Mouse (Mus musculus) retina, postnatal 1 day (tissue): Measurements from ENCODE around the gene Dctn3.
"Not testable (repeated sequence)": the region's sequence is repeated elsewhere in the genome, so short reads cannot be mapped to it uniquely, and the experiment has no call there.

Experiments used
- DNase-seq: peaks from one replicate; pipeline ENCODE4 v3.0.0-alpha.2; 2012

Dctn3 gene

DNA sequence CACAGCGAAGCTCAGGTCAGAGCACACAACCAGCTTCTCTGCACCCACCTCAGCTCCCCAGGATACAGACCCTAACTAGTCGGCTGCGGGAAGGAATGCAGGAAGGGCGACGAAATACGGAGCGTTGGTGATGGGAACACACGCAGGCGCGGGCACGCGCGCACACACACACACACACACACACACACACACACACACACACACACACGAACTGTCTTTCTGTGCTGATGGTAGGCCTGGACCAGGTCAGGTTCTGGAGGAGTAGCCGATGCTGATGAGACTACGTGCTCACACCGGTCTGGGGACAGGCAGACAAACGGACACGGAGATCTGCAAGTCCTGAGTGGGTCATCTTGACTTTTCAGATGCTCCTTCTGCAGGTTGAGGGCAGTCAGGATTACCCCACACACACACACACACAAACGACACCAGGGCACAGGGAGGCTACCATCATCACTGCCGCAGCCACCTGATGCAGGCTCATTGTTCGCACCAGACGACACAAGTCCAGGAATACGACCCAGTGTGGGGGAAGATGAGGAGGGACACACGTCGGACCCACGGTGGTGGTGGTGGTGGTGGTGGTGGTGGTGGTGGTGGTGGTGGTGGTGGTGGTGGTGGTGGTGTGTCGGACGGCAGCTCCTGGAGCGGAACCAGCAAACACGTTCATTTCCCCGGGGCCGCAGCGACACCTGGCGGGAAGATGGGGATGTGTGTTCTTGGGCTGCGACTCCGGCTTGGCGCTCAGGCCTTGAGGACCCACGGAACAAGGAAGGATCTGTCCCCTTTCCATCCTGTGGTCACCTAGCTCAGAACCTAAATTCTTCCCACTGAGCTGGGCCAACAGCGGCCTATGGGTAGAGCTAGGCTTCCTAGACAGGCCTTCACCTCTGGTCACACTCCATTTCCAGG, 25.8 kb downstream of the Dctn3 start, which contains the start of gene Cntfr:
TSS of gene Cntfr (minus strand) at position 160 of the 912 bp plus-strand sequence.
- peak; percentile 79 for DNase-seq

DNA sequence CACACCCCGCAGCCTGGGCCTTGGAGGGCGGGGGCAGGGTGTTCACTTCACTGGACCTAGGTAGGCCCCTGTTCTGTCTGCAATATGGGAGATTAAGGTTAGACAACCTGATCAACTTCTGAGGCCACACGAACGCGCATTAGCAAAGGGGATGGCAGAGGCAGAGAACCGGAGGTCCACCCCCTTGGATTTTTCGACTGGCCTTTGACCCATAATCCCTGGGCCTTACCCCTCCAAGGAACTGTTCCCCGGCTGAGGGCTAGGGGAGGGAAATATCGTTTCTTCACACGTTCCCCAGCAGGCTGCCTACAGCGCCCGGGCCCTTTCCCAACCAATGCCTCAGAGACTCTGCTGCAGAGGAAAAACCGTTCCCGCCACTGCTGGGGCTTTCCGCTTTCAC, 26.5 kb downstream of the Dctn3 start:
- DNase-seq: not testable (repeated sequence)

DNA sequence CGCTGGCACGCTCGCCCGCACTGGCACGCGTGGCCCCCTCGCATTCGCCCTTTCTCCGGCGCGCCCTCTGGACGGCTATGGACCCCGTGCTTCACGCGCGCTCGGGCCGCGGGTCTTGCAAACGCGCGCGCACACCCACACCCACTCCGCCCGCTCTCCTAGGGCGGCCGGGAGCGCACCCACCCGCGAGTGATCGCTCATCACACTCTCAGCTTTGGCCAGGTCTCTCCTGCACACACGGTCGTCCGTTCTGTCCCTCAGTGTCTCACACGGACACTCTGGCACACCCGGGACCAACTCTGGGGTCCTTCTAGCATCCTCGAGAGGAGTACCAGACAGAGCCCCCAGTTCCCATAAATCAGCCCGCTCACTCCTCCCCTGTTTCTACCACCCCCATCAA, 27.2 kb downstream of the Dctn3 start:
- not testable (repeated sequence) for DNase-seq

DNA sequence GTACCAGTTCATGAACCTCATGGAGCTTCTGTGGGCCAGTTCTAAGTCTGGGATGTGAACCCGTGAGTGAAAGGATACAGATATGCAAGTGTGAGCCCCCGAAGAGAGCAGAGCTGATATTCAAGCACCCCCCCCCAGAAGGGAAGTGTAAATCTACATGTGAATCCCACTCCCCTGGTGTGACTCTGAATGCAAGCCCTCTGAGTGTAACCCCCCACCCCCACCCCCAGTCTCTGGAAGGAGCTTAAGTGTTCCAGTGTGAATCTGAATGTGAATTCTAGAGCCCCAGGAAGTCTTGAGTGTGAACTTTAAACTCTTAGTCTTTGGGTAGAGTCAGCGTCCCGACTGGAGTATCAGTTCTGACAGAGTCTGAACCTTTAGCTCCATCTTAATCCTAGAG, 29.5 kb downstream of the Dctn3 start:
- DNase-seq: not testable (repeated sequence)

DNA sequence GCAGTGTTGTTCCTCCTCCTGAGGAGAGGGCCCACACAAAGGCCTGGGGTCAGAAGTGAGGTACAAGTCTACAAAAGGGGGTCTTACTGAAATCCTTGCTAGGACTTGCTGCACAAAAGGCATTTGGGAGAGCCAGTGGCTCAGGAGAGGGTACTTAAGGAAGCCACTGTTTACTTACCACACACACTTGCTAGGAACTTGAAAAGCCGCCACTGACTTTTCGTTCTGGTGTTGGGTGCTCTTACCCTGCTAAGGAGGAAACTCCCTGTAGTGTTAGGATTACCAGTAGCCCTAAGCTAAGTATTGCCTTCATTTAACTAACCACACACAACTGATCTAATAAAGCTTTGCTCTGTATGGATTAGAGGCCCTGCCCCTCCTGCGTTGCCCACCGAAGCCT, 33.0 kb downstream of the Dctn3 start:
- not testable (repeated sequence) for DNase-seq

DNA sequence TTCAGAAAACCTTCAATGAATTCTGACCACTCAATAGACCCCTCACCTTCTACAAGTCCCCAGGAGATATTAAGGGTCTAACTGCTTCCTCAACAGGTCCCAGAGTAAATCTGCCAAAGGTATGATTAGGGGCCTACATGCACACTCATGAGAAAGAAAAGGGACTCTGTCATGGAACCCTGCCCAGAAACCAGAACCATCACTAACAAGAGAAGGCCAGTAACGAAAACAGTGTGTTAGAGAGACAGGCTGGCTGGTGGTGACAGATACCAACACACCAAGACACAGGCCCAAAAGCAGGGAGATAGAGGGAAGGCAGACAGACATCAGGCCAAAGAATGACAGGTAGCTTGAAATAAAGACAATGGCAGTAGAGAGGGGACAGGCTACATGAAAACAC, 34.4 kb downstream of the Dctn3 start:
- not testable (repeated sequence) for DNase-seq

DNA sequence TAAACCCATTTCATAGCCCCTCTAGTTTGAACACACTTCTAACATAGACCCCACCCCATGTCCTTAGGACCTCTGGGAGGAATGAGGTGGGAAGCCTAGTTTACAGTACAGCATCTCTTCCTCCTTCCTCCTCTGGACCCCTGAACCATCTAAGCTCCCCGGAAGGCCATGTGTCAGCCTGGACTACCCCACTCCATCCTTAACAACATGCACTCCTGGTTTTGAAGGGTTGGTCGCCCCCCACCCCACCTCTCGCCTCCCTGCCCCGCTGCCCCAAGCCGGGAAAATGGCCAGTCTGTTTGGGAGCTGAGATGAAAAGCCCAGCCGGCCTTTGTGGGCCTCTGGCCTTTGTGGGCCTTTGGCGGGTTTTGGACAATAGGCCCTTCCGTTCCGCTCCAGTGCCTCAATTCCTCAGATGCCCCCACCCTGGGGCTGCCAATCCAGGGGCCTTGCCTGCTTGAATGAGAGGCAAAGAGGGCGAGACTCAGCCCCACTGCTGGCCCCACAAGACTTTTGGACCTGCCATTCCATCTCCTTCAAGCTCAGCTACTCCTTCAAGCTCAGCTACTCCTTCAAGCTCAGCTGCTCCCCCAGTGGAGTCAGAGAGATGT, 37.0 kb downstream of the Dctn3 start:
- DNase-seq: peak; percentile 88

DNA sequence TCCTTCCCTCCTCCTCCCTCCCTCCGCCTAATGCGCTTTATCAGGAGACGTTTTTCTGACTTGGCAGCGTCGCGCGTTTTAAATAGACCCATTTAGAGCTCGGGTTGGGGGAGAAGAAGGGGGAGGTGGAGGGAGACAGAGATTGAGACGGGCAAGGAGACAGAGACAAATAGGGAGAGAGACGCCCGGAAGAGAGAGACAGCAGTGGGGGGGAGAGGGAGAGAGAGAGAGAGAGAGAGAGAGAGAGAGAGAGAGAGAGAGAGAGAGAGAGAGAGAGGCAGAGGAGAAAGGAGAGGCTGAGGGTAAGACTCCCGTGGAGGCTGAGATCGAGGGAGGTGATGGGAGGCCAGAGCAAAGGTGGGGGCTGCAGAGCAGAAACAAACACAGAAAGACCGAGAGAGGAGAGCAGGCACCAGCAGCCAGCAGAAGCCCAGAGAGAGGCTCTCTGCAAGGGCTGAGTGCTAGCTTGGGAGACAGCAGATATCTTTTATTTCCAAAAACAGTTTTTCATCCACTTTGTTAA, 38.0 kb downstream of the Dctn3 start:
- DNase-seq: peak; percentile 65

DNA sequence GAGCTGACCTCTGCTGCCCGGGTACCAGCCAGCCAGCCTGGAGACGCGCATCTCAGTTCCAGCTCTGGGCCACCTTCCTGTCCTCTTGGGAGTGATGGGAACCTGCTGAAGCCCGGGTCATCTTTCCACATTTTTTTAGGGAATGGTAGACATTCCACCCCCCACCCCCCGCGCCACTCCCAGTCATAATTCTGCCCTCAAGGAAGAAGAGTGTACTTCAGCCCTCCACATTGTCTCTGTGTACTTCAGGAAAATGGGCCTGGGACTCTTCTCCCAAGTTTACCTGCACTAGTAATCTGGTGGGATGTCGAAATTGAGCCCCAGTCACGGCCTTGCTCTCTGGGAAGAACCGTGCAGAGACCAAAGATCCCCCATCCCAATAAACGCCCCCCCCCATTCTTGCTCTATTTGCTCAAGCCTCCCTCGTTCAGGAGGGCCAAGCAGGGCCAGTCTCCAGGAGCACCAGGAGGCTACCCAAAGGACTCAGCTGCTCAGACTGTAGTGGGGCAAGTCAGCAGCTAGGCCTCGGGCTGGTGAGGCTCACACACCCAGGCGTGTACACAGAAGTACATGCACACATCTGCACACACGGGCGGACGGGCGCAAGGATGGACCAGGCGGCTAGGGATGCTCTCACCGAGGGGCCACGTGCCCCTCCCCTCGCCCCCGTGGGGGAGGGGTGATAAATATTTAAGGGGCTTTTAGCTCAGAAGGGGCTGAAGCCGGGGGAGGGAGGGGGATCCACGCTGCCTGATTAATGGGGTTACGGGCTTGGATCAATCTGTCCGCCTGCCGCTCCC, 38.6 kb downstream of the Dctn3 start:
- DNase-seq: peak; percentile 72

DNA sequence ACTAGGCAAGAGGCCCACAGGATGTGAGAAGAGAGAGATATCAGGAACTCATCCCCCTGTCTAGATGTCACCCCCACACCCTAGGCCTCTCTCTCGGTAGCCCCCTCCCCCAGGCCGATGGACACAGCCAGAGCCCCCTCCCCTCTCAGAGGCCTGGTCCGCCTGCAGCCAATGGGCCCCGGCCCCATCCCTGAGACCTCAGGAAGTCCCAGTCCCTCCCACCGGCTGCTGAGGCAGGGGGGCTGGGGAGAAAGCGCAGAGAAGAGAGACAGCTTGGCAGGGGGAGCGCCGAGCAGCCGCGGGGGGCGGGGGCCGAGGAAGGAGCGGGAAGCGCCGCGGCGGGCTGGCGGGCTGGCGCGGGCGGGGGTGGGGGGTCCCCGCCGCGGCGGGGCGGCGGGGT, 39.7 kb downstream of the Dctn3 start:
- peak; percentile 65 for DNase-seq

DNA sequence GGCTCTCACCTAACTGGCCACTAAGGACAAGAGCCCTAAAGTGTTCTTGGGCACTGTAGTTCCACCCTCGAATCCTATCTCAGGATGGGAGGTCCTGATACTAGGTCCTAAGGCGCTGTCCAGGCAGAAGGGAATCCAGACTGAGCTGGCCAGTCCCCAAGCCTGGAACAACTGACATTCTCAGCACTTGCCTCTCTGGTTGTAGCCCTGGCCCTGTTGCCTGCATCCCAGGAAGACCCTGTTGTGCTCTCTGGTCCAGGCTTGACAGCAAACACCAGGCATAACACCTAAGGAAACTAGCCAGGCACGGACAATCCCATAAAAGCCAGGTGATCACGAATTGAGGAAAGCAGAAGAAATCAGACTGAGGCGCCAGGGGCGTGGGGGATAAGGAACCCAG, 40.2 kb downstream of the Dctn3 start:
- DNase-seq: no peak

DNA sequence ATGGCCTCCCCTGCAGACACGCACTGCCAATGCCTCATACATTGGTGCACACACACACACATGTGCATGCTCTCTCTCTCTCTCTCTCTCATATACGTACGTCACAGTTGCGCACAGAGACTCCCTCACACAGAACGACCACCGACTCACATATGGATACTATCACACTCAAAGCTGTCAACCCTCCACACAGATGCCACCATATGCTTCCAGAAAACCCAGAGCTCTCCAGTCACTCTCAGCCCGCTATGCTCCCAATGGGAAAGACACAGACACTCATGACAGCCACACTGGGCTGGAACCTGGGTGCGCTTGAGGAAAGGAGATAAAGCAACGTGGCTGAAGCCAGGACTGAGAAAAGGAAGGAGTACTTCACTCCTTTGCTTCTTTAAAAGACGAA, 41.0 kb downstream of the Dctn3 start:
- no peak for DNase-seq

DNA sequence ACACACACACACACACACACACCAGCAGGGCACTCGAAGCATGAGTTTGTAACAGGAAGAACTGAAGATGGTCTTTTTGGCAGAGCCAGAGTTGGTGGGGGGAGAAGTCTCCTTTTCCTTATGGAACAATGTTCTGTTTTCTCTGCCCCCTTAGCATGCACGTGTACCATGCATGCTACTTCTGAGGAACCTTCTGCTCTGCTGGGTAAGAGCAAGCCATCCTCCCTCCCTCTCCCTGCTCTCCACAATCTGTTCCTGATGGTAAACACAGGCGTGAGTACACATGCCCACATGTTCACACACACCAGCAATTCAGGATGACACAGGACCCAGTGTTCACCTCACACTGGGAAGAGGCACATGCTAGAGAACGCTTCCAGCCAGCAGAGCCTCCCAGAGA, 41.8 kb downstream of the Dctn3 start:
- DNase-seq: no peak

DNA sequence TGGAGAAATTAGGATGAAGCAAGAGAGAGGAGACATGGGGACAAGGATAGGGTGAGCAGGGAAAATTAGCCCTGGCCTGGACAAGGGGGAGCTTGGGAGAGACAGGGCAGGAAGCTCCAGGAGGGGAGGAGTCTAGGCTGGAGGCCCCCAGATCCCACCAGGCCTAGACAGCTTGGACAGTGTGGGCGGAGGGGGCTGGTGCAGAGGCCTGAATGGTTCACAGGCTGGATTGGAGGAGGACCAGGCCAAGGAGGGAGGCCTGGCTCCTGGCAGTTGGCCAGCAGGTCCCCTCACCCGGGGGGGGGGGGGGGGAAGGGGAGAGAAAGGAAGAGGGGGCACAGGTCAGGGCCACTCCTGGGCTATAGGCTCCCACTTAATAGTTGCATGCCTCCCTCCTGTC, 43.7 kb downstream of the Dctn3 start:
- DNase-seq: peak; percentile 65

DNA sequence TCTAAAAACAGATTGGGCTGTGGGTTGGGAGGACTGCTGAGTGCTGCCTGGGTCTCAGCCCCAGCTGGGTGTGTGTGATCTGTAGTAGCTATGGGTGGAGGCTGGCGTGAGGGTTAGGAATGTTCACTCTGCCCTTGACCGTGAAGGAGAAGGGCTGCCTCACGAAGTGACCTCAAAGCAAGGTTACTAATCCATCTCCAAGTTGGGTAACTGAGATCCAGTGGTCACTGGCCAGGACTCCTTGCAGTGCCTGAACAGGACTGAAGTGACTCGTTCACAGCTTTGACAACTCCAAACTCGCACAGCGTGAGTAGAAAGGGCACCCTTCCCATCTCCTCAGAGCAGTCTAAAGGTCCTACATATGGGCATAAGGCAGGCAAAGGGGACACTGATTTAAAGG, 44.1 kb downstream of the Dctn3 start:
- no peak for DNase-seq

DNA sequence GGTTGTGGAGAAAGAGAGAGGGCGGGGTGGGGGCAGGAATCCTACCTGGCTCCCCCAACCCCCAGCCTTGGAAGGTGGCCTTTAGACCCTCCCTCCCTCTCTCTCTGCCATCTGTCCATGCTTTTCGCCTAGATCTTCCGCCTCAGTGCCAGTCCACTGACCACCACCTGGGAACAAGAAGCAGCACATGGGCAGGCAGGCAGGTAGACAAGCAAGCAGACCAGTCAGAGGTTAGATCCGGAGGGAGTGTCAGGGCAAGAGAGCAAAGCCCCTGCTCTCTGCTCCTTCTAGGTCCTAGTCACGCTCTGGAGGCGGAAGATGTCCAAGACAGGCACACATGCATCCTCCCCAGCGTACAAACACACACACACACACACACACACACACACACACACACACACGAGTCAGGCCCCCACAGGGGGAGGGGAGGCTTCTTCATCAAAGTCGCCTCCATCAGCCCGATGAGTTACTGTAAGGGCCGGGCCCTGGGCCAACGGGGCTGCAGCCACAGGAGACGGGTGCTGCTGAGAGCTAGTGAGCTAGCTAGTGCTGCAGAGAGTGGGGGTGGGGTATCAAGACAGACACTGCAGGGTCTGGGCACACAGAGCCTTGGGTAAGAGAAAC, 45.9 kb downstream of the Dctn3 start:
- peak; percentile 82 for DNase-seq

DNA sequence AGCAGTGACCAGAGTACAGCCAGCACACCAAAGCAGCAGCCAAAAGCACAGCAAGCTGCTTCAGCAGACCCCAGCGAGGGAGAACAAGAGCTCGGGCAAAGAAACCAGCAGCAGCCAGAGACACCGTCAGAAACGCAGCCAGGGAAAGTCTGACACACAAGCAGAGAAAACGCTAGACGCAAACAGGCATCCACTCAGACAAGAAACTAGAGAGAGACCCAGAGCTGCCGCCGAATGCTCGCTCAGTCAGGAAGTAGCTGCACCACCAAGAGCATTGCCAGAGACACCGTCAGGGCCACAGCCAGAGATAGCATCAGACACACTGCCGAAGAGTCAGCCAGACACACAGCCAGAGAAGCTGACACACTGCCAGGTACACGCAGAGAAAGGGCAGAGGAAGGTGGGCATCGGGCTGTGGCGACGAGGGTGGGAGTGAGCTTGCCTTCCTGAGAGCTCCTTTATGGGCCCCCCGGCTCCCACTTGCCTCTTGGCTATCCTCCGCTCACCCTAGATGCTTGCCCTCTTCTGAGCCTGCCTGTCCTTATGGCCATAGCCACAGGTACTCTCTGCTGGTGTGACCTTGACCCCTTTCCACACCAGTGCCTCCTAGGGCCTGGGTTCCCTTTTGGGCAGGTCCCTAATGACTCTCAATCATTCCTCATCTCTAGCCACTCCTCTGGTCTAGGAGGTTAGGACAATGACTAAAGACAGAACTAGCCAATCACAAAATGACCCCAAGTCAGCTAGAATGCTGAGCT, 46.5 kb downstream of the Dctn3 start:
- no peak for DNase-seq

DNA sequence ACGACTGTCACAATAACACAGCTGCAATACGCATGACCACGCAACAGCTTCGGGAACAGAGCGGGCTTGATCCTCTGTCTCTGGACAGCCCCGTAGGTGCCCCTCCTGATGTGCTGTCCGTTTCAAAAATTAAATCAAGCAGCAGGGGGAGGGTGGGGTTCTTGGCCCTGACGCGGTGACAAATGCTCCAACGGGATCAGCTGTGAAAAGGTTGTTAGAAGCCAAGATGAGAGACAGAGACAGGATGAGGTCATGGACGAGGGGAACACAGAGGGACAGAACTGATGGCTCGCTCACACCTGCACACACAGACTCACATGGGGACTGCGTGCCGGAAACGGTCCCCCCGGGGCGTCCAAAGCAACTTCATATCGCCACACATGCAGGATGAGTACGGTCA, 49.8 kb downstream of the Dctn3 start:
- DNase-seq: peak; percentile 77

DNA sequence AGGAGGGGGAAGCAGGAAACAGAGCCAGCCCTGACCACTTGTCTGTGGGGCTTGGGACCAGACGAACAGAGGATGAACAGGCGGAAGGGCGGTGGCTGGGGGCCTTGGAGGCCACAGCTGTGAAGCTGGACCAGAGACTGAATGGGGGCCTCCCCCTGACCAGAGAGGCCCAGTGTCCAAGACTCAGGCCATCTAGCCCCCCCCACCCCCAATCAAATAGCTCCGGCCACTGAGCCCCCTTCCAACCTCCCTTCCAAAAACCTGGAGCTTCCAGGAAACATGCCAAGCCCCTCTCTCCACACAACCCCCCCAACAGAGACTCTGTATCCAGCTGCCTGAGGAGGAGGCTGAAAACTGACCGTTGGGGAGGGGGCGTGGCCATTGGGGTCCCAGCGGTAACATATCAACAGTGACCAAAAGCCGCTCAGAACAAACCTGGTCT, 50.4 kb downstream of the Dctn3 start:
- peak; percentile 75 for DNase-seq

DNA sequence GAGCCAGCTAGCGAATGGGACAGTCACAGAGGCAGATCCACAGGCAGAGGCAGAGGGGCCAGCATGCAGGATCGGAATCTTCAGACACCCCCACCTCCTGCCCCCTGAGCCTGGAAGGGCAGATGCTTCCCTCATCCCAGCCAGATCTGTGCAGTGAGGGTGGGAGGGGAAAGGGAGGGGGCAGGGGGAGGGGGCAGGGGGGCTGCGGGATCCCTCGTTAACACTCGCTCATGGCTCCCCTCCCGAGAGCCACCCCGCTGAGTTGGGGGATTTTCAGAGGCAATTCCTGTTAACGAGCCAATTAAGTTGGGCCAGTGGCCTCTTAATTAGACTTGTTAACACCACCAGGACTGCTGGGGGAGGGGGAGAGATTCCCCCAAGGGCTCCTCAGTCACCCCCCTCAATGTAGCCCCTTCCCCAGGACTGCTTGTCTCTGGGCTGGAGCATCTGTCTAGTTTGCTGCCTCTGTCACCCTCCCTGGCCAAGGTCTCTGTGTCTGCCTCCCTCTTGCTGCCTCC, 50.9 kb downstream of the Dctn3 start:
- peak; percentile 98 for DNase-seq

DNA sequence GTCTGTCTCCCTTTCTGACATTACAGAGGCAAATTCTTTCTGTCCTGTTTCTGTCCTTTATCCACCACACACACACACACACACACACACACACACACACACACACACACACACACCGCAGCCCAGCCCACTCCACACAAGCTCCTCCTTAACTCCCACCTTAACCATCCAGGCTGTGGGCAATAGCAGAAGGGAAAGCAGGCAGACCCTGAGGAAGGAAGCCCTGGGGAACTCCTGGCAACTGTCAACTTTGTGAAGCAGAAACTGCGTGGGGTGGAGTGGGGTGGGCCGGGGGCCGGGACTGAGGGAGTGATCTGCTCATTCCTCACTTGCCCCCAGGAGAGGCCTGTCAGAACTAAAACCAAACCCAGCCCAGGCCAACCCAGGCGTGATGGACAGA, 51.5 kb downstream of the Dctn3 start:
- DNase-seq: no peak

DNA sequence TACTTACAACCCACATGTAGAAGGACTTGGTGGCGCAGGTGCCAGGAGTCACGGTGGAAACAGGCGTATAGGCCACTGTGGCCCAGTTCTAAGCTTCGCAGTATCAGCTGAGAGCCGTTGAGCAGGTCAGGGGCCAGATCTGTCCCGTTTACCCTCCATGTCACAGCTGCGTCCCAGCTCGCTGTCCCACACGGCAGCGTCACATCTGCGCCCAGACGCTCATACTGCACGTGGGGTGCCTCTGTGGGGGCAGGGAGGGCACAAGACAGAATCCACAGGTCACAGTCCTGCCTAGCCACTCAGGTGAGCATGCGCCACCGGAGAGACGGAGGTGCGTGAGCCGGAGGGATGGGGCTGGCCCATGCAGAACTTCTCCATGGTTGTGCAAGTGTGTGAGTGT, 52.1 kb downstream of the Dctn3 start:
- no peak for DNase-seq
